Mouse (Mus musculus): ENCODE measurements around the gene Smyd3. TPM values are rescaled to one million over a fixed set of nuclear protein-coding genes. Genes with fewer than 3 reads are reported as not detected.
"Not testable (repeated sequence)": the region's sequence is repeated elsewhere in the genome, so short reads cannot be mapped to it uniquely, and the experiment has no call there.

Smyd3 gene
- polyA plus RNA-seq, 1 experiment from 2014 or later = 26.3 TPM

DNA sequence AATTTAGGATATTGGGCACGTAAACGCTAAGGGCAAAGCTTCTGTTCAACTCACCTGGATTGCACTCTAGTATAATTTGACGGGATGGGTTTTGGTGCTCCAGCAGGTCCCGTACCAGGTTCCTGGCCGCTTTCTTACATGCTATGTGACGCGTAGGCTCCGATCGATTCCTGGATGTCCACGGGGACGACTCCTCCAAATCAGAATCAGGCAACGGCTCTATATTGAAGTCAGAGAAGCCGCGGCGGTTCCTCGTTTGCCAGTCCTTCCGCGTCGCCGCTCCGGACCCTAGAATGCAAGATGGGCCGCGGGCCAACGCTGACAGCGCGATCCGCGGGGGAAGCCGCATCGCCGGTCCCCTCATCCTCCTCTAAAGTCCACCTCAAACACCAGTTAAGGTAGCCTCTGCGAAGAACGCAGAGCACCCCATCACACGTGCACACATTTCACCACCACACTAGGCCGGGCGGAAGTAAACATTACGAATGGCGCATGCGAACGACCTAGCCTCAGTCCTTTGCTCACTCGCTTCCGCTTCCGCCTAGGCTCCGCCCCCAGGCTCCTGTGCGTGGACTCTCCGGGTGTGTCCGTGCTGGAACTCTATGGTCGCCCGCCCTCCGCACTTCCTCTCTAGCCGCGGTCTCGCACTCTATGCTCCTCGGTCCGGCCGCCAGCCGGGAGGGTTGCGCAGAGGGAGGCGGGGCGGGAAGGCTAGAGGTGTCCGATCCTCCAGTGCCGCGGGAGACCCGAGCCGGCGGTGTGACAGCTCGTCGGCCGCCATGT is 28.1 kb upstream of the Smyd3 start, which contains the start of the genes Tfb2m and Cnst:
Gene Tfb2m, minus strand, starts transcription at position 500 of the 783 bp plus-strand sequence.
Gene Cnst, plus strand, starts transcription at position 603 of the 783 bp plus-strand sequence.
- H3K36me3 ChIP-seq (replicated peaks; ENCODE audit: control insufficient read depth, insufficient read depth, low read depth, low read length); H3K4me1 ChIP-seq (ENCODE audit: control insufficient read depth, insufficient read depth, low read length); H3K27me3 ChIP-seq (ENCODE audit: control insufficient read depth, insufficient read depth, low read length); H3K9me3 ChIP-seq (replicated peaks; ENCODE audit: control insufficient read depth, low read length): not testable (repeated sequence)
- under 1% methylated on average over 69 of the region's 69 CpGs for WGBS
- peak; percentile 99 for DNase-seq (ENCODE audit: low spot score)
- Histone ChIP-seq H3K4me3 (ENCODE audit: low read depth, low read length) (peak within 1 kb of the TSS; percentile 73), H3K9ac (replicated peaks; ENCODE audit: low read length) (peak within 1 kb of the TSS; percentile 73), H3K4me2 (ENCODE audit: low read depth, low read length) (peak within 1 kb of the TSS; percentile 62), H3K27ac (replicated peaks; ENCODE audit: low read depth, low read length) (peak within 1 kb of the TSS; percentile 85)
- peak; percentile 99 for ATAC-seq (replicated peaks; ENCODE audit: insufficient number of reproducible peaks, low FRiP score, low TSS enrichment, low read depth)

GRCm38 (mm10) chr1:179541502-179541901 is 23.7 kb upstream of the Smyd3 start:
- no peak overlapping the region for H3K4me2 ChIP-seq (ENCODE audit: low read depth, low read length)
- WGBS = 59% methylated on average over 3 of the region's 3 CpGs
- ATAC-seq (replicated peaks; ENCODE audit: insufficient number of reproducible peaks, low FRiP score, low TSS enrichment, low read depth) (no peak), DNase-seq (ENCODE audit: low spot score) (no peak)
- no peaks in the 10 kb centered on the region for H3K36me3 ChIP-seq (replicated peaks; ENCODE audit: control insufficient read depth, insufficient read depth, low read depth, low read length)
- H3K9ac ChIP-seq (replicated peaks; ENCODE audit: low read length) = no peak overlapping the region
- H3K4me3 ChIP-seq (ENCODE audit: low read depth, low read length) = no peak overlapping the region
- H3K27ac ChIP-seq (replicated peaks; ENCODE audit: low read depth, low read length) = no peak overlapping the region
- H3K4me1 ChIP-seq (ENCODE audit: control insufficient read depth, insufficient read depth, low read length) = no peaks in the 10 kb centered on the region
- no peaks in the 10 kb centered on the region for H3K9me3 ChIP-seq (replicated peaks; ENCODE audit: control insufficient read depth, low read length)
- no peaks in the 10 kb centered on the region for H3K27me3 ChIP-seq (ENCODE audit: control insufficient read depth, insufficient read depth, low read length)

GRCm38 (mm10) chr1:179539887-179540286 is 22.0 kb upstream of the Smyd3 start:
- DNase-seq (ENCODE audit: low spot score) (no peak), ATAC-seq (replicated peaks; ENCODE audit: insufficient number of reproducible peaks, low FRiP score, low TSS enrichment, low read depth) (no peak)
- Histone ChIP-seq H3K4me1 (ENCODE audit: control insufficient read depth, insufficient read depth, low read length) (no peaks in the 10 kb centered on the region), H3K4me3 (ENCODE audit: low read depth, low read length) (no peak overlapping the region), H3K36me3 (replicated peaks; ENCODE audit: control insufficient read depth, insufficient read depth, low read depth, low read length) (no peaks in the 10 kb centered on the region), H3K9ac (replicated peaks; ENCODE audit: low read length) (no peak overlapping the region), H3K9me3 (replicated peaks; ENCODE audit: control insufficient read depth, low read length) (no peaks in the 10 kb centered on the region), H3K27ac (replicated peaks; ENCODE audit: low read depth, low read length) (no peak overlapping the region), H3K4me2 (ENCODE audit: low read depth, low read length) (no peak overlapping the region), H3K27me3 (ENCODE audit: control insufficient read depth, insufficient read depth, low read length) (no peaks in the 10 kb centered on the region)
- WGBS = 92% methylated on average over 3 of the region's 3 CpGs

- H3K4me1 ChIP-seq (ENCODE audit: control insufficient read depth, insufficient read depth, low read length) = no peaks in the 10 kb centered on the region
- no peak for ATAC-seq (replicated peaks; ENCODE audit: insufficient number of reproducible peaks, low FRiP score, low TSS enrichment, low read depth)
- H3K9me3 ChIP-seq (replicated peaks; ENCODE audit: control insufficient read depth, low read length) = no peaks in the 10 kb centered on the region
Measured at GRCm38 (mm10) chr1:179539054-179539453, 21.2 kb upstream of the Smyd3 start.

GRCm38 (mm10) chr1:179519901-179520300 is 2.1 kb upstream of the Smyd3 start:
- H3K4me1 ChIP-seq (ENCODE audit: control insufficient read depth, insufficient read depth, low read length) = no peaks in the 10 kb centered on the region
- no peak overlapping the region for H3K27ac ChIP-seq (replicated peaks; ENCODE audit: low read depth, low read length)
- DNase-seq (ENCODE audit: low spot score) (no peak), ATAC-seq (replicated peaks; ENCODE audit: insufficient number of reproducible peaks, low FRiP score, low TSS enrichment, low read depth) (no peak)
- no peak overlapping the region for H3K4me3 ChIP-seq (ENCODE audit: low read depth, low read length)
- no peak overlapping the region for H3K9ac ChIP-seq (replicated peaks; ENCODE audit: low read length)
- 95% methylated on average over 3 of the region's 3 CpGs for WGBS
- no peak overlapping the region for H3K4me2 ChIP-seq (ENCODE audit: low read depth, low read length)
- H3K36me3 ChIP-seq (replicated peaks; ENCODE audit: control insufficient read depth, insufficient read depth, low read depth, low read length) = no peaks in the 10 kb centered on the region
- H3K27me3 ChIP-seq (ENCODE audit: control insufficient read depth, insufficient read depth, low read length) = no peaks in the 10 kb centered on the region
- no peaks in the 10 kb centered on the region for H3K9me3 ChIP-seq (replicated peaks; ENCODE audit: control insufficient read depth, low read length)

More at GRCm38 (mm10) chr1:179539054-179539453, 21.2 kb upstream of the Smyd3 start:
- Histone ChIP-seq H3K9ac (replicated peaks; ENCODE audit: low read length) (no peak overlapping the region), H3K4me3 (ENCODE audit: low read depth, low read length) (no peak overlapping the region), H3K27me3 (ENCODE audit: control insufficient read depth, insufficient read depth, low read length) (no peaks in the 10 kb centered on the region), H3K27ac (replicated peaks; ENCODE audit: low read depth, low read length) (no peak overlapping the region), H3K36me3 (replicated peaks; ENCODE audit: control insufficient read depth, insufficient read depth, low read depth, low read length) (no peaks in the 10 kb centered on the region), H3K4me2 (ENCODE audit: low read depth, low read length) (no peak overlapping the region)
- 89% methylated on average over 3 of the region's 3 CpGs for WGBS
- DNase-seq (ENCODE audit: low spot score) = no peak

DNA sequence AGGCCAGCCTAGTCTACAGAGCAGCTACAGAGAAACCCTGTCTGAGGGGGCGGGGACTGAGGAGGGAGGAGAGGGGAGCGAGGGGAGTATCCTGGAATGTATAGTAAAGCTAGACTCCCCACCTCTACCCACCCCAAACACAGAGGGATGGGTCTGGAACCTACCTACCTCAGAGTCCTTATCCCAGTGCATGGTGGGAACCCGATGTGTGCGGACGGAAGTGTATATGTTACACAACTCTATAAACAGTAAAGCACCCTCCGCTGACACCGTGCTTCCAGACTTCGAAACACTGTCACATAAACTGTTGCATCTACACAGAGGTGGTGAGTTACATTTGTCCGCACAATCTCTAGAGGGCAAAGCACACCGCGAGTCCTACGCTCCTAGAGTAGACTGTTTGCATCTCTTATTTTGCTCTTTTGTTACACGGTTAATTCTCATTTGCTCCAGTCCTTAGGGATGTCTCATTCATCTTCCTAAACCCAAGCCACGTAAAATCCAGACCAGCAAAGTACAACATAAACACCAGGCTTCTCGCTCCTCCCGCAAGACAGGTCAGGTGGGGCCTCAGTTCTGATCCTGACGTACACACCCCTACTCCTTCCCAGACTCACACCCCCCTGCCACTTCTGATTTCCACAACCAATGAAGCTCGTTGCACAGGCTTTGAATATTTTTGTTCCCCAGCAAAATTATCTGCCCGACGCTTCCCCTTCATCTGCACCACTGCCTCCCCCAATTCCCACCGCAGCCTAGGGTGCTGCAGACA is 714 bp downstream of the Smyd3 start:
- Histone ChIP-seq H3K36me3 (replicated peaks; ENCODE audit: control insufficient read depth, insufficient read depth, low read depth, low read length) (no peaks in the 10 kb centered on the region), H3K27ac (replicated peaks; ENCODE audit: low read depth, low read length) (no peak overlapping the region), H3K9me3 (replicated peaks; ENCODE audit: control insufficient read depth, low read length) (no peaks in the 10 kb centered on the region), H3K4me2 (ENCODE audit: low read depth, low read length) (peak overlapping the region; percentile 87), H3K9ac (replicated peaks; ENCODE audit: low read length) (peak overlapping the region; percentile 71), H3K4me3 (ENCODE audit: low read depth, low read length) (peak overlapping the region; percentile 72), H3K4me1 (ENCODE audit: control insufficient read depth, insufficient read depth, low read length) (no peaks in the 10 kb centered on the region), H3K27me3 (ENCODE audit: control insufficient read depth, insufficient read depth, low read length) (no peaks in the 10 kb centered on the region)
- WGBS = under 1% methylated on average over 21 of the region's 21 CpGs
- DNase-seq (ENCODE audit: low spot score) = peak; percentile 69
- ATAC-seq (replicated peaks; ENCODE audit: insufficient number of reproducible peaks, low FRiP score, low TSS enrichment, low read depth) = peak; percentile 77

DNA sequence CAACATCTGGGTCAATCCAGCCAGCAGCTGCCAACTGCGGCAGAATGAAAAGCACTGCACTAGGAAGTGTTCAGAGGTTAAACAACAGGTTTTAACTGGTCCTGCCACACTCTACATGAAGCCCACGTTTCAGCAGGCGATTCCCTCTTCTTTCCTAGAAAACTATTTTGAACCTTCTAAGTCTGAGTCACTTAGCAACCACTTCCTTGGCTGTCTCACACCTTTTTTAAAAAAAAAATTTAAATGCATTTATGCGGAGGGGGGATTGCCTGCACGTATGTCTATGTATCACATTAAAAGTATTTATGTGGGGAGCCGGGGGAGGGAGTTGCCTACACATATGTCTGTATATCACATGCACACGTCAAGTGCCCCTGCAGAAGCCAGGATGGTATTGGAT is 5.9 kb downstream of the Smyd3 start:
- Histone ChIP-seq H3K4me1 (ENCODE audit: control insufficient read depth, insufficient read depth, low read length) (no peaks in the 10 kb centered on the region), H3K27ac (replicated peaks; ENCODE audit: low read depth, low read length) (no peak overlapping the region), H3K9me3 (replicated peaks; ENCODE audit: control insufficient read depth, low read length) (no peaks in the 10 kb centered on the region), H3K4me3 (ENCODE audit: low read depth, low read length) (no peak overlapping the region), H3K4me2 (ENCODE audit: low read depth, low read length) (no peak overlapping the region), H3K9ac (replicated peaks; ENCODE audit: low read length) (no peak overlapping the region), H3K27me3 (ENCODE audit: control insufficient read depth, insufficient read depth, low read length) (no peaks in the 10 kb centered on the region), H3K36me3 (replicated peaks; ENCODE audit: control insufficient read depth, insufficient read depth, low read depth, low read length) (no peaks in the 10 kb centered on the region)
- ATAC-seq (replicated peaks; ENCODE audit: insufficient number of reproducible peaks, low FRiP score, low TSS enrichment, low read depth) = no peak
- no peak for DNase-seq (ENCODE audit: low spot score)
- WGBS = 84% methylated on average over 7 of the region's 7 CpGs
